Mouse (Mus musculus): ENCODE measurements around the gene Stk11. TPM values are rescaled to one million over a fixed set of nuclear protein-coding genes. Genes with fewer than 3 reads are reported as not detected.
"Not testable (repeated sequence)": the region's sequence is repeated elsewhere in the genome, so short reads cannot be mapped to it uniquely, and the experiment has no call there.

Gene Stk11
- polyA plus RNA-seq, 1 experiment from 2014 or later = 20.7 TPM

DNA sequence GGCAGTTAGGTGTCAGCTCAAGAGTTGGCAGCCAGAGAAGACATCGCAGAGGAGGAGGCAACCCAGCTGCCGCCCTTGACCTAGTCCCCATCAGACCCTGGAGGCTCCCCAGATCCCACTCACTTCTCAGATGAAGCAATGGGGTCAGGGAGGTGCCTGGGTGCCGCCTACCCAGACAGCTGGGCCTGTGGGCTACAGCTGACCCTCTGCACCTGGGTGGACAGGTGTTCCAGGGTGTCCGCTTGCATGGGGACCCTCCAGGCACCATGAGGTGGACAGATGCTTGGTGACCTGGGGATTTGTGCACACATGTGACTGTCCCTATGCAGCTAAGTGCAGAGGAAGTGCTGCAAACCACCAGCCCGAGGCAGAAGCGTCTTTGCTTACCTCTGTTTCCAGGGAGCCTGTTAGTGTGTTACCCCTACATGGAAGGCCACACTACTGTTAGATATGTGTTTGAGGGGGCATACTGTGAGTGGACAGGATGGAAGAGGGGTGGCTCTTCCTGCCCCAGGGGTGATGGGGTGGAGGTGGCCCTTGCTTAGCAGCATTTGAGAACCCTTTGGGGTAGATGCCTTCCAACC lies 47.2 kb downstream of the Stk11 start:
- no peak overlapping the region for H3K4me2 ChIP-seq
- no peaks in the 10 kb centered on the region for H3K27me3 ChIP-seq
- no peaks in the 10 kb centered on the region for H3K9me3 ChIP-seq (replicated peaks)
- H3K27ac ChIP-seq = no peak overlapping the region
- peaks cover 65% of the 10 kb centered on the region for H3K4me1 ChIP-seq
- H3K9ac ChIP-seq = peak overlapping the region; percentile 21
- H3K36me3 ChIP-seq (ENCODE audit: poor library complexity, severe bottlenecking) = peaks cover 9% of the 10 kb centered on the region
- WGBS = 86% methylated on average over 6 of the region's 6 CpGs
- no peak overlapping the region for H3K4me3 ChIP-seq
- no peak for ATAC-seq

DNA sequence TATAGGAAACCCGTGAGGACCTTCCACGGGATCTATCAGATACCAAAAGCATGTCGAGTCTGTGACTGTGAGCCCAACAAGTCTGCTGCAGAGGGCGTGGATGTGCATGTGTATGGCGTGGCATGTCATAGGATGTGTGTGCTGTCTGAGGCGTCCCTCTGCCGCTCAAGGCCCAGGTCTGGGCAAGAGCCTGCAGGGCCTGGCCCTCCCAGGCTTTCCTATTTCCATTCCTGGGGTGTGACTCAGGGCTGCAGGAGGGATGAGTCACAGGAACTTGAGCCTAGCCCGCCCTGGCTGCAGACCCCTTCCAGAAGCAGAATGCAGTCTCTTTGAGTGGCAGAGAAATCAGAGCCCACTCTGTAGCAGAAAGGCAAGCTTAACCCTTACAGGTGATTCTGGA lies 48.1 kb downstream of the Stk11 start:
- Histone ChIP-seq H3K36me3 (ENCODE audit: poor library complexity, severe bottlenecking) (peaks cover under 1% of the 10 kb centered on the region; the same call in 1 of the 2 replicates), H3K4me1 (peaks cover 60% of the 10 kb centered on the region), H3K4me3 (peak overlapping the region; percentile 41; the same call in 1 of the 2 replicates), H3K9ac (no peak overlapping the region), H3K27ac (no peak overlapping the region), H3K4me2 (peak overlapping the region; percentile 79), H3K27me3 (no peaks in the 10 kb centered on the region), H3K9me3 (replicated peaks) (no peaks in the 10 kb centered on the region)
- WGBS = 78% methylated on average over 8 of the region's 8 CpGs
- no peak for ATAC-seq

DNA sequence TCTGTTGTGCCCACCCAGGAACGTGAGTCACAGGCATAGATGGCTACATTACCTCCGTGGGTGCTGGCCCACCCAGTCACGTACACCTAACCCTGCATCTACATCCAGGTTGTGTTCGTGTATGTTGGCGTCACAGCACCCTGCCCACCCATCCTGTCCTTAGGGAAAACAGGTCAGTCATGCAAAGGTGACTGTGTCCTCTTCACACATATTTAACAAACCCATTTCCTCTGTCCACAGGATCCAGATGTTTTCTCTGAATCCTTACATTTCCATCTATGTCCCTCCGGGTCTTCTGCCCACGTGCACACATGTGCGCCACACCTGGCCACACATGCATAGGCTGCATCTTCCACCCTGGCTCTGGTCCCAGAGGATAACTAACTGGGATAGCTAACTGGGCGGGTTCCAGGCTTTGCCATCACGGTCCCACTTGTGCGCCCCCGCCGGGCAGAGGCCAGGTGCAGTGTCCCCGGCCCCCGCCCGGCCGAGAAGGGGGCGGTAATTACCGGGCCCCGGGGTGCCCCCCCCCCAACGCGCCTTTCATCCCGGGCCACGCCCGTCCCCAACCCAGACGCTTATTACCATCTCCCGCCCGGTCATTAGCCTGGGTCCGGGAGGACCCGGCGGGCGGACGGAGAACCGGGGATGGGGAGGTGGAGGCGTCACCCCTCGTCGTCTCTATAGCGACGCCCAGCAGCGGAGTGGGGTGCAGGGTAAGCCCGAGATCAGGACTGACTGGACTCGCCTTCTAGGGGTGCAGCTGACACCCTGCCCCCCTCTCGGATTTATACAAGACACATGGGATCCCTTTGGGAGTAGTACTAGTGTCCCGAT lies 48.8 kb downstream of the Stk11 start:
- peak overlapping the region; percentile 67 for H3K27ac ChIP-seq
- H3K4me2 ChIP-seq = peak overlapping the region; percentile 79
- no peak for ATAC-seq
- H3K9ac ChIP-seq = peak overlapping the region; percentile 72
- peaks cover 2% of the 10 kb centered on the region; the same call in 1 of the 2 replicates for H3K36me3 ChIP-seq (ENCODE audit: poor library complexity, severe bottlenecking)
- H3K4me1 ChIP-seq = peaks cover 60% of the 10 kb centered on the region
- H3K27me3 ChIP-seq = no peaks in the 10 kb centered on the region
- peak overlapping the region; percentile 41 for H3K4me3 ChIP-seq
- 9% methylated on average over 44 of the region's 44 CpGs for WGBS
- no peaks in the 10 kb centered on the region for H3K9me3 ChIP-seq (replicated peaks)

DNA sequence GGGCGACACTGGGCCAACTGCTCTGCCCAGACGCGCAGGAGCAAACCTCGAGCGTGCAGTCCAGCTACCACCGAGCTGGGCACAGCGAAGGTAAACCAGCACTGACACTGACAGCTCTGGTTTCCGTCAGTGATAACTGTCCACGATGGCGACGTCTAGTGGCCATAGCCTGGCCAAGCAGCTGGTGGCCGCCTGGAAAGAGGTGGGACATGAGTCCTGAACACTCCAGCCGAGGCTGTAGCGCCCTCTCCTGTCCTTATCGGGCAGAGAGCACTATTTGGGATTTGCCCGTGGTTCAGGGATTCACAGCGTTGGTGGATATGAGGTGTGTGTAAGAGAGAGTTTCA lies 49.4 kb downstream of the Stk11 start:
- Histone ChIP-seq H3K27me3 (no peaks in the 10 kb centered on the region), H3K36me3 (ENCODE audit: poor library complexity, severe bottlenecking) (peaks cover 8% of the 10 kb centered on the region), H3K27ac (peak overlapping the region; percentile 67), H3K4me3 (peak overlapping the region; percentile 41), H3K4me1 (peaks cover 63% of the 10 kb centered on the region), H3K4me2 (peak overlapping the region; percentile 79), H3K9ac (peak overlapping the region; percentile 72), H3K9me3 (replicated peaks) (no peaks in the 10 kb centered on the region)
- under 1% methylated on average over 17 of the region's 17 CpGs for WGBS
- peak; percentile 36 for ATAC-seq

DNA sequence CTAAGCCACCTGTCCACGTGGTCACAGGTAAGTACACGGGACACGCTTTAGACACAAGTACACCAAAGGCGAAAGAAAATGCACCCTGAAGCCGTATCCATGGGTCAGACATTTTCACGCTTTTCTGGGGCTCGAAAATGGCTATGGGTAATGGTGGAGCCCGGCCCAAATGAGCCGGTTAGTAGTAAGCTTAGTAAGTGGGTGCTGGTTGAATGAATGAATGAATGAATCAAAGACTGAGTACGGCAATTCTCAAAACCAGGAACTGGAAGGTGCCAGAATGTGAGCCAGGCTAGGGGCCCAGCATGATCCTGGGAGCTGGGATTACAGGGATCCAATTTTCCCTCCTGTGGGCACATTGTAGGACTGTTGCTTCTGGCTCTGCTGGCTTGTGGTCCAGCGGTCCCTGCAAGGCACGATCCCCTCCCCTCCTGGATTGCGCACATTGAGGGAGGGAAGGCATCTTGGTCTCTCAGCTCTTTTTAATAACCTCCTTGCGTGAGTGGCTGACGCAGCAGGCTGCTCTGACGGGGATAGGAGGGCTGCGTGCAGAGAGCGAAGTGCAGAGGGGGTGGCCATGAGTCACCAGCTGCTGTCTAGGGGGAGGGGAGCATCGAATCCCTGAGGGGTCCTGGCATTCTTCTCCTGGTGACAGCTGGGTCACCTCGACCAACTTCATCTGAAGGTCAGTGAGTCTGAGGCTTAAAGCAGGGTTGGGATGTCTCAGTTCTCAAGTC lies 50.0 kb downstream of the Stk11 start, which contains the start of gene Cirbp:
Gene Cirbp, plus strand, starts transcription at position 594 of the 737 bp plus-strand sequence.
- Histone ChIP-seq H3K27me3 (no peaks in the 10 kb centered on the region), H3K9me3 (replicated peaks) (no peaks in the 10 kb centered on the region), H3K4me1 (peaks cover 62% of the 10 kb centered on the region), H3K36me3 (ENCODE audit: poor library complexity, severe bottlenecking) (peaks cover 14% of the 10 kb centered on the region), H3K4me3 (peak within 1 kb of the TSS; percentile 90), H3K27ac (peak within 1 kb of the TSS; percentile 84), H3K4me2 (peak within 1 kb of the TSS; percentile 79), H3K9ac (peak within 1 kb of the TSS; percentile 100)
- ATAC-seq = no peak
- 13% methylated on average over 20 of the region's 20 CpGs for WGBS

DNA sequence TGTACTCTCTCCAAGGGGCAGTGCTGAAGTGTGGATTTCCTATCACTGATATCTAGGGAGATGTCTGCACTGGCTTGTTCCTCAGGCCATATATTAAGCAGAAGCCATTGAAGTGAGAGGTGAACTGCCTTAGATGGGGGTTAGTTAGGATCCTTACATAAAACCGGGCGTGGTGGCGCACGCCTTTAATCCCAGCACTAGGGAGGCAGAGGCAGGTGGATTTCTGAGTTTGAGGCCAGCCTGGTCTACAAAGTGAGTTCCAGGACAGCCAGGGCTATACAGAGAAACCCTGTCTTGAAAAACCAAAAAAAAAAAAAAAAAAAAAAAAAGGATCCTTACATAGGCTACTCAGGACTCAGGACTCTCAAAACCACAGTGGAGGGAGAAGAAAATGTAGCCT lies 50.5 kb downstream of the Stk11 start:
- H3K9ac ChIP-seq = peak overlapping the region; percentile 48
- peak overlapping the region; percentile 41 for H3K4me3 ChIP-seq
- H3K27ac ChIP-seq = peak overlapping the region; percentile 72
- H3K27me3 ChIP-seq; H3K9me3 ChIP-seq (replicated peaks); ATAC-seq: not testable (repeated sequence)
- H3K4me1 ChIP-seq = peaks cover 59% of the 10 kb centered on the region
- WGBS = 88% methylated on average over 4 of the region's 4 CpGs
- H3K36me3 ChIP-seq (ENCODE audit: poor library complexity, severe bottlenecking) = peaks cover 19% of the 10 kb centered on the region
- H3K4me2 ChIP-seq = peak overlapping the region; percentile 79

DNA sequence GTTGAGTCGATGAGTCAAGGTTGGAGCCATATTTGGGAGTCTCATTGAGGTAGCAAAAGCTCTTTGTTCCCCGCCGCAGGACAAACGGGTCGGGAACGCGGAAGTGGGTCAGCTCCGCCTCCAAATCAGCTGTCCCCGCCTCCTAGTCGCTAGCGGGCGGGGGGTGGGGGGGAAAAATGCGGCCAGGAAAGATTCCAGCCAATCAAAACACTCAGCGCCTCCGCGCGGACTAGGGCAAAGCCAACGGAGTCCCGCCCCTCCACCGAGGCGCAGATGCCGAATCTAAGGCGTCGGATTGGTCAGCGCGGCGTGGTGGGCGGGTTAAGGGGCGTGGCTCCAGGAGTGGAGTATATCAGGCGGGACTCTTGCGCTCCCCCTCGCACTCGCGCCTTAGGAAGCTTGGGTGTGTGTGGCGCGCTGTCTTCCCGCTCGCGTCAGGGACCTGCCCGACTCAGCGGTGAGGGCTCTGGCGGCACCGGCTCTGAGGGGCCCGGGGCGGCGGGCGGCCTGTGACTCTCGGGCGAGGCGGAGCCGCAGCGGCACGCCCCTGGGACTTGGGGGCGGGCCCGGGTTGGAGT lies 51.9 kb downstream of the Stk11 start:
- Histone ChIP-seq H3K9ac (peak overlapping the region; percentile 100), H3K4me3 (peak overlapping the region; percentile 90), H3K9me3 (replicated peaks) (no peaks in the 10 kb centered on the region), H3K36me3 (ENCODE audit: poor library complexity, severe bottlenecking) (peaks cover 33% of the 10 kb centered on the region), H3K27ac (peak overlapping the region; percentile 99), H3K4me1 (peaks cover 66% of the 10 kb centered on the region), H3K27me3 (no peaks in the 10 kb centered on the region), H3K4me2 (peak overlapping the region; percentile 79)
- WGBS = under 1% methylated on average over 50 of the region's 55 CpGs
- peak; percentile 91 for ATAC-seq

DNA sequence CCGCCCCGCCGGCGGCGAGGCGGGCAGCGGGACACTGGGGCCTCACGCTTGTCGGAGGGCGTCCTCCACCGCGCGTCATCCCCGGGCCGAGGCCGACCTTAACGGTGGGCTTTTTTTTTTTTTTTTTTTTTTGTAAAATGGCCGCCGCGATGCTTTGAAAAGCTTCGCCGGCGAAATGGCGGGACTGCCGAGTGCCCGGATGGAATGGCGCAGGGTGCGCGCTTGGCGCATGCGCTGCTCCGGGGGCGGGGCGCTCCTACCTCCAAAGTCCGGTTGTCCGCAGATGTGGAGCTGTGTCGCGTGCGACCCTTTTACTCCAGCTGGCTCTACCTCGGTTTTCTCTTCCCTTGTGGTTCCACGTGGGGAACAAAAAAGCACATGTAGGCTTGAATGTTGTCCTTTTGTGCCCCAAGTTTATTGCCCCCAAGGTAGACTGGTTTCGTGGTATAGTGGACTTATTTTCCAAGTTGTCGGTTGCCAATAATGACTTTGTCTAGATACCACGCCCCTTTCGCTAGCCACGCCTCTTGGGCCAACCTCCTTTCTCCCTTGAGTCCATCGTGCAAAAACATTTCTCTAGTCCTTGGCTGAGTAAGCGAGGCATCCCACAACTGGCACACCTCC lies 52.5 kb downstream of the Stk11 start:
- peak overlapping the region; percentile 79 for H3K4me2 ChIP-seq
- peaks cover 33% of the 10 kb centered on the region for H3K36me3 ChIP-seq (ENCODE audit: poor library complexity, severe bottlenecking)
- no peaks in the 10 kb centered on the region for H3K9me3 ChIP-seq (replicated peaks)
- H3K27me3 ChIP-seq = no peaks in the 10 kb centered on the region
- ATAC-seq = peak; percentile 32
- H3K4me3 ChIP-seq = peak overlapping the region; percentile 90
- peaks cover 69% of the 10 kb centered on the region for H3K4me1 ChIP-seq
- under 1% methylated on average over 46 of the region's 48 CpGs for WGBS
- H3K27ac ChIP-seq = peak overlapping the region; percentile 99
- H3K9ac ChIP-seq = peak overlapping the region; percentile 100

DNA sequence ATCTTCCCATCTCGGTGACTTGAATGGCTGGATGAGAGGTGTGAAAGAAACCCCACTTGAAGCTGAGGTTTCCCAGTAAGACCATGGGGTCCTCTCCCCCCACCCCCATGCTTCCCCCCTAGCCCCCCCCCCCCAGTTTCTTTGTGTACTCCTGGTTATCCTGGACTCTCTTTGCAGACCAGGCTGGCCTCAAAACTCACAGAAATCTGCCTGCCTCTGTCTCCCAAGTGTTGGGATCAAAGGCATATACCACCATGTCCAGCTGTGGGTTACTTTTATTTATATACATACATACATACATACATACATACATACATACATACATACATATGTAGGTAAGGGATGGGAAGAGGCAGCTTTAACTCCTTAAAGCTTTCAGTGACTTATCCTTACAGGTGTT lies 53.5 kb downstream of the Stk11 start:
- no peak for ATAC-seq
- H3K4me2 ChIP-seq = peak overlapping the region; percentile 79
- peak overlapping the region; percentile 90 for H3K4me3 ChIP-seq
- H3K9ac ChIP-seq = peak overlapping the region; percentile 100
- peaks cover 33% of the 10 kb centered on the region for H3K36me3 ChIP-seq (ENCODE audit: poor library complexity, severe bottlenecking)
- no peaks in the 10 kb centered on the region for H3K27me3 ChIP-seq
- H3K4me1 ChIP-seq = peaks cover 70% of the 10 kb centered on the region
- H3K27ac ChIP-seq = peak overlapping the region; percentile 99; the same call in 1 of the 2 replicates
- no peaks in the 10 kb centered on the region for H3K9me3 ChIP-seq (replicated peaks)
- 53% methylated on average over 1 of the region's 1 CpGs for WGBS

DNA sequence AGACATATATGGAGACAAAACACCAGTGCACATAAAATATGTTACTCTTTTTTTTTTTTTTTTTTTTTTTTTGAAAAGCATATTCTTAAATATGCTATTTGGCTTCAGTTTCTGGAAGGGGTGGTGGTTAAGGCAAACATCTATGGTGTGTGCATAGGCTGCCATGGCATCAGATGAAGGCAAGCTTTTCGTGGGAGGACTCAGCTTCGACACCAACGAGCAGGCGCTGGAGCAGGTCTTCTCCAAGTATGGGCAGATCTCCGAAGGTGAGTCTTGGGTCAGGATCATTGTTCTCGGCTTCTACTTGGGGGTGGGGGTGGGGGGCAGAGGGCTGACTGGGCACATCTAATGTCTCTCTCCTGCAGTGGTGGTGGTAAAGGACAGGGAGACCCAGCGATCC lies 54.0 kb downstream of the Stk11 start:
- Histone ChIP-seq H3K9me3 (replicated peaks) (no peaks in the 10 kb centered on the region), H3K27ac (no peak overlapping the region), H3K4me1 (peaks cover 64% of the 10 kb centered on the region), H3K36me3 (ENCODE audit: poor library complexity, severe bottlenecking) (peaks cover 33% of the 10 kb centered on the region), H3K27me3 (no peaks in the 10 kb centered on the region), H3K9ac (peak overlapping the region; percentile 14; the same call in 1 of the 2 replicates), H3K4me2 (peak overlapping the region; percentile 79), H3K4me3 (no peak overlapping the region)
- ATAC-seq = no peak
- 91% methylated on average over 7 of the region's 7 CpGs for WGBS

DNA sequence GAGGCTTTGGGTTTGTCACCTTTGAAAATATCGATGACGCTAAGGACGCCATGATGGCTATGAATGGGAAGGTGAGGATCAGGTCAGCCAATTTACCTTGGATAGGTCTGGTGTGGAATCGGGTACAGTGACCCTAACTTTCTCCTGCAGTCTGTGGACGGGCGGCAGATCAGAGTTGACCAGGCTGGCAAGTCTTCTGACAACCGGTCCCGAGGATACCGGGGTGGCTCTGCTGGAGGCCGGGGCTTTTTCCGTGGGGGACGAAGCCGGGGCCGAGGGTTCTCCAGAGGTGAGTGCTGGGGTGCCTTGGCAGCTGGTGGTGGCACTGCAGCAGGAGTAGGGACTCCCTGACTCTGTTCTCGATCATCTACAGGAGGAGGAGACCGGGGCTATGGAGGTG lies 54.4 kb downstream of the Stk11 start:
- Histone ChIP-seq H3K27me3 (no peaks in the 10 kb centered on the region), H3K4me3 (no peak overlapping the region), H3K36me3 (ENCODE audit: poor library complexity, severe bottlenecking) (peaks cover 33% of the 10 kb centered on the region), H3K9me3 (replicated peaks) (no peaks in the 10 kb centered on the region), H3K4me1 (peaks cover 61% of the 10 kb centered on the region), H3K27ac (no peak overlapping the region; the same call in 1 of the 2 replicates), H3K9ac (peak overlapping the region; percentile 14), H3K4me2 (peak overlapping the region; percentile 79; the same call in 1 of the 2 replicates)
- 98% methylated on average over 16 of the region's 16 CpGs for WGBS
- ATAC-seq = no peak

Measured in forebrain, embryonic 13.5 days (tissue).